Mouse (Mus musculus) liver, embryonic 16.5 days (tissue): ENCODE results near the gene Extl1. TPM values are rescaled to one million over a fixed set of nuclear protein-coding genes. Genes with fewer than 3 reads are reported as not detected.

Source experiments
- ATAC-seq: fragments of 200-750 bp; cut with Nextera tagmentation; 2 replicates; pipeline ENCODE4 v1.8.0; 2017; ENCODE audit warnings: low read depth, mild to moderate bottlenecking, moderate number of reproducible peaks, moderate library complexity
- H3K27ac ChIP-seq: fragments of 300-500 bp; sonication (generic); 2 replicates; pipeline ENCODE4 v1.5.1; 2014; ENCODE audit warnings: mild to moderate bottlenecking, low read length
- H3K27me3 ChIP-seq: fragments of 300-500 bp; sonication (generic); 2 replicates; pipeline ENCODE4 v1.6.1; 2014; ENCODE audit warnings: low read depth, low read length, mixed read lengths; ENCODE audit not compliant: control insufficient read depth, insufficient read depth
- H3K36me3 ChIP-seq: fragments of 300-500 bp; sonication (generic); 2 replicates; pipeline ENCODE4 v1.6.1; 2014; ENCODE audit warnings: mild to moderate bottlenecking; ENCODE audit not compliant: control insufficient read depth, insufficient read depth
- H3K4me1 ChIP-seq: fragments of 300-500 bp; sonication (generic); 2 replicates; pipeline ENCODE4 v1.6.1; 2014; ENCODE audit warnings: low read depth, low read length, mixed read lengths; ENCODE audit not compliant: control insufficient read depth
- H3K4me2 ChIP-seq: fragments of 300-500 bp; sonication (generic); 2 replicates; pipeline ENCODE4 v1.6.1; 2014; ENCODE audit warnings: low read depth, low read length, mixed read lengths
- H3K4me3 ChIP-seq: fragments of 300-500 bp; sonication (generic); 2 replicates; pipeline ENCODE4 v1.5.1; 2014; ENCODE audit warnings: low read depth, mild to moderate bottlenecking, low read length
- H3K9ac ChIP-seq: fragments of 300-500 bp; sonication (generic); 2 replicates; pipeline ENCODE4 v1.6.1; 2014; ENCODE audit warnings: low read depth, low read length
- H3K9me3 ChIP-seq: fragments of 300-500 bp; sonication (generic); replicated peaks from 2 replicates; pipeline ENCODE4 v1.6.1; 2016; ENCODE audit warnings: low read length; ENCODE audit not compliant: control insufficient read depth
- WGBS: fragments of 180-500 bp; shearing (Covaris S2); extraction: QIAGEN DNeasy Blood & Tissue Kit; methylation state at CpG from one replicate; pipeline ENCODE4 v1.1.7; 2014; ENCODE audit not compliant: insufficient replicate concordance; 5-methylcytosine and 5-hydroxymethylcytosine counted together
- polyA plus RNA-seq: library from polyadenylated mRNA; unstranded; fragments of >200 nt; fragmentation: Nextera tagmentation; extraction: Ambion mirVana; gene quantifications from 2 replicates; pipeline ENCODE4 v1.2.1, GENCODE M21; 2015

Gene Extl1
- polyA plus RNA-seq, 1 experiment from 2014 or later: 0.25 TPM

DNA sequence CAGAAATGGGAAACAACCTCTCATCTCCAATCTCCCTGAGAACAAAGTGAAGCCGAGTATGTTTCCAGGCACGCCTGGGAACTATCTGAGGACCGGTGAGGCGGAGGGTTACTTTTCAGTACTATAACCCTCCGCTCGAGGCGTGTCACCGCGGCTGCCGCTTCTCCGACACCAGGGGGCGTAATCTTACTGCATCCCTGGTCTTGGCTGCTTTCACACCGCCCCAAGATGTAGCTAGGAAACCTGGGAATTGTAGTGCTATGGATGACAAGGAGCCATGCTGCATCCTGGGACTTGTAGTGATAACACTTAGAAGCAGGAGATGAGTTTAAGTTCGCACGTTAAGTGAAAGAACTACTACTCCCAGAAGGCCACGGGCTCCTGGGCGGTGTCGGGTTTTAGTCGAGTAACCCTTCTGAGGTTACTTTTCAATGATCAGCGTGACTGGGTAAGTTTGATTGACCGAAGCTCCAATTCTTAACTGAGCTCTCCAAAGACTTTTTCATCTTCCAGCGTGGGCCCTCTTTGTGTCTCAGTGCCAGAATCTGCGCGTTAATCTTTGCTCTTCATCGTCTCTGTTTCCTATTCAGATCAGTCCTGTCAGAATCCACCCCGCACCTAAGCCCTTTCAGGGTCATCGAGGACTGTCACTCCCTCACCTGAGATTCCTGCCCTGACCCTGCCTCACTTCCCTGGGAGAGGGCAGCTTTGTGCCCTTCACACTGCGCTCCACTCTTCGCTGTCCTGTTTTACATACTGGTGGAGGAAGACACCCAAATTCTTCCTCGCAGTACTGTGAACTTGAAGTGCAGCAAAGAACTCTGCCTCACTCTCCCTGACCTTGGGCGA lies 12.6 kb upstream of the Extl1 start, which contains the start of gene Pafah2:
Gene Pafah2 (plus strand): TSS at position 344 of the 849 bp plus-strand sequence.
- Histone ChIP-seq H3K4me3 (peak within 1 kb of the TSS; percentile 61), H3K9me3 (no peaks in the 10 kb centered on the region), H3K4me2 (peak within 1 kb of the TSS; percentile 62), H3K27ac (peak within 1 kb of the TSS; percentile 54), H3K36me3 (no peaks in the 10 kb centered on the region), H3K9ac (peak within 1 kb of the TSS; percentile 23), H3K27me3 (no peaks in the 10 kb centered on the region), H3K4me1 (peaks cover 17% of the 10 kb centered on the region)
- peak; percentile 98 for ATAC-seq
- WGBS: 1% methylated on average over 31 of the region's 31 CpGs

DNA sequence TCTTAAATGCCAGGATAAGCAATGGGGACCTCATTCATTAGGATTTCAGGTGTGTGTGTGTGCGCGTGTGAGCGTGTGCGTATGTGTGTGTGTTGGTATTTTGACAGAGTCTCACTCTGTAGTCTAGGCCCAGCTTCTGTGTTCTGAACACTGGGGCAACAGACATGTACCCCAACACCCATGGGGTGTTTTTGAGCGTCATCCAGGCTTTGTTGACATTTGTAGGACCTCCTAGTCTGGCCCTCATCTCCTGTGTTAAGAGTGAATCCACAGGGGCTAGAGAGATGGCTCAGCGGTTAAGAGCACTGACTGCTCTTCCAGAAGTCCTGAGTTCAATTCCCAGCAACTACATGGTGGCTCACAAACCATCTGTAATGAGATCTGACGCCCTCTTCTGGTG lies 11.5 kb upstream of the Extl1 start:
- Histone ChIP-seq H3K36me3 (no peaks in the 10 kb centered on the region), H3K9ac (no peak overlapping the region), H3K4me2 (no peak overlapping the region), H3K27me3 (no peaks in the 10 kb centered on the region), H3K27ac (no peak overlapping the region), H3K4me3 (no peak overlapping the region), H3K9me3 (no peaks in the 10 kb centered on the region), H3K4me1 (peaks cover 9% of the 10 kb centered on the region)
- no peak for ATAC-seq
- 73% methylated on average over 7 of the region's 7 CpGs for WGBS

DNA sequence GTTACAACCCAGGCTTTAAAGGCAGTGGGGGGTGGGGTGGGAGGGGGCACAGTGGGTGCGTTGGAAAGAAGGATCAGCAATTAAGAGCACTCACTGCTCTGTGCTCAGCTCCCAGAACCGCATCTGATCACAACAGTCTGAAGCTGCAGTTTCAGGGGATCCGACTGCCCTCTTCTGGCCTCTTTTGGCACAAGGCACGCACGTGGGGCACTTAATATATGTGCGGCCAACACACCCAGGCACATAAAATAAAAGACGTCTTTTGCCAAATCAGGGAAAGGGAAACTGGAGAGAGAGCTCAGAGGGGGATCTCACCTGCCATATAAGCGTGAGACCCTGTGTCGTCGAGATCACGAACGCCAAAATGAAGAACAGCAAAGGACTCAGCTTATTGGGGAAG lies 9.4 kb upstream of the Extl1 start:
- H3K4me3 ChIP-seq: no peak overlapping the region
- ATAC-seq: no peak
- H3K27ac ChIP-seq: no peak overlapping the region
- no peaks in the 10 kb centered on the region for H3K9me3 ChIP-seq
- 19% methylated on average over 12 of the region's 12 CpGs for WGBS
- H3K9ac ChIP-seq: no peak overlapping the region
- H3K36me3 ChIP-seq: no peaks in the 10 kb centered on the region
- no peaks in the 10 kb centered on the region for H3K27me3 ChIP-seq
- H3K4me2 ChIP-seq: no peak overlapping the region
- peaks cover 7% of the 10 kb centered on the region; the same call in 1 of the 2 replicates for H3K4me1 ChIP-seq

DNA sequence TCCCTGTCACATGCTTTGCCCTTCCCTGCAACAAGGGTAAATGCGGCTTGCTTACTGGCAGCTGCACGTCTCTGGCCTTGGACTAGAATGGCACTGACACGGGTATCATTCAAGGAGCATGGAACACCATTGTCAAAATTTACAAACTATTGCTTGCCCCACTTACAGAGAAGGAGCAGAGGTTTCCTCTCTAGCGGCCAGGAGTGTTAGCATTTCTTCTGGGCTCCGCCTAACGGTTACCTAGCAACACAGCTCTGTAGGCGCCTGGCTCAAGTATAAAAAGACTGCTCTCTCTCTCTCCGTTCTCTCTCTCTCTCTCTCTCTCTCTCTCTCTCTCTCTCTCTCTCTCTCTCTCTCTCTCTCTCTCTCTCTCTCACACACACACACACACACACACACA lies 8.9 kb upstream of the Extl1 start:
- Histone ChIP-seq H3K4me1 (peaks cover 7% of the 10 kb centered on the region; the same call in 1 of the 2 replicates), H3K9ac (no peak overlapping the region), H3K4me2 (no peak overlapping the region), H3K9me3 (no peaks in the 10 kb centered on the region), H3K27me3 (no peaks in the 10 kb centered on the region), H3K4me3 (no peak overlapping the region), H3K36me3 (no peaks in the 10 kb centered on the region), H3K27ac (no peak overlapping the region)
- no peak for ATAC-seq
- WGBS: 29% methylated on average over 8 of the region's 8 CpGs

DNA sequence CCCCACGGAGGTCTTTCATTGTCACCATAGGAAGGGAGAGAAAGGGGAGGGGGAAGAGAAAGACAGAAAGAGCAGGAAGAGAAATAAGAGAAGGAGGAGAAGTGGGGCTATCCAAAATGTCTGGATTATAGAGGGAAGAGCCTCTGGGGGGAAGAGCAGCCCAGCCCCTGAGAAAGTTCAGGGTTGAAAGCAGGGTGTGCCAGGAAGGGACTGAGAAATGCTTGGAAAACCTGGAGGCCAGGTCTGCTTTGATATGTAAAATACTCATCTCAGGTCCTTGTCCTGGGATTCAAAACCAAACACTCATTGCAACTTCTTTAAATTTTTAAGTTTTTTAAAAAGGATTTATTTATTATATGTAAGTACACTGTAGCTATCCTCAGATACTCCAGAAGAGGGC lies 8.0 kb upstream of the Extl1 start:
- no peaks in the 10 kb centered on the region for H3K36me3 ChIP-seq
- no peak for ATAC-seq
- WGBS: 75% methylated on average over 1 of the region's 1 CpGs
- H3K9me3 ChIP-seq: no peaks in the 10 kb centered on the region
- no peaks in the 10 kb centered on the region for H3K27me3 ChIP-seq
- no peak overlapping the region for H3K4me3 ChIP-seq
- H3K4me2 ChIP-seq: no peak overlapping the region
- no peak overlapping the region for H3K9ac ChIP-seq
- no peak overlapping the region for H3K27ac ChIP-seq
- peaks cover 4% of the 10 kb centered on the region; the same call in 1 of the 2 replicates for H3K4me1 ChIP-seq

DNA sequence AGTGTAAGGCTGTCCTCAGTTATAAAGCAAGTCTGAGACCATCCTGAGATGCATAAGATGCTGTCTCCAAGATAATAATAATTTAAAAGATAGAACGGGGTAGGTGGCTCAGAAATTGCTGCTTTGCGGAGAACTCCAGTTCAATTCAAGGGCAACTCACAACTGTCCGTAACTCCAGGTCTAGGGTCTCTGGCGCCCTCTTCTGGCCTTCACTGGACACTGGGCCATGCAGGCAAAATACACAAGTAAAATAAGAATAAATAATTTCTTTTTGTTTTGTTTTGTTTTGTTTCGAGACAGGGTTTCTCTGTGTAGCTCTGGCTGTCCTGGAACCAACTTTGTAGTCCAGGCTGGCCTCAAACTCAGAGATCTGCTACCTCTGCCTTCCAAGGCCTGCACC lies 4.7 kb upstream of the Extl1 start:
- no peak for ATAC-seq
- Histone ChIP-seq H3K36me3 (no peaks in the 10 kb centered on the region), H3K4me1 (no peaks in the 10 kb centered on the region), H3K27me3 (no peaks in the 10 kb centered on the region), H3K4me2 (no peak overlapping the region), H3K9ac (no peak overlapping the region), H3K4me3 (no peak overlapping the region), H3K9me3 (no peaks in the 10 kb centered on the region), H3K27ac (no peak overlapping the region)
- 12% methylated on average over 5 of the region's 5 CpGs for WGBS

DNA sequence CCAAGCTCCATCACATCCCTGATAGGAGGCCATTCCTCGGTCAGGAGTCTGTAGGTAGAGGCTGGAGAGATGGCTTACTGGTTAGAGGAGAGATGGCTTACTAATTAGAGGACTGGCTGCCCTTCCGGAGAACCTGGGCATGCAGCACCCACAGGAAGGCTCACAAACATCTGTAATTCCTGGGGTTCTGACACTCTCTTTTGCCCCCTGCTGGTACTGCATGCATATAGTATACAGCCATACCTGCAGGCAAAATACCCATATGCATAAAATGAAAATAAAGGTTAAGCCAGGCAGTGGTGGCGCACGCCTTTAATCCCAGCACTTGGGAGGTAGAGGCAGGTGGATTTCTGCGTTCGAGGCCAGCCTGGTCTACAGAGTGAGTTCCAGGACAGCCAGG lies 3.6 kb upstream of the Extl1 start:
- Histone ChIP-seq H3K4me2 (no peak overlapping the region), H3K27ac (no peak overlapping the region), H3K27me3 (no peaks in the 10 kb centered on the region), H3K4me3 (no peak overlapping the region), H3K9ac (no peak overlapping the region), H3K9me3 (no peaks in the 10 kb centered on the region), H3K4me1 (no peaks in the 10 kb centered on the region), H3K36me3 (no peaks in the 10 kb centered on the region)
- ATAC-seq: no peak
- WGBS: 55% methylated on average over 6 of the region's 6 CpGs

DNA sequence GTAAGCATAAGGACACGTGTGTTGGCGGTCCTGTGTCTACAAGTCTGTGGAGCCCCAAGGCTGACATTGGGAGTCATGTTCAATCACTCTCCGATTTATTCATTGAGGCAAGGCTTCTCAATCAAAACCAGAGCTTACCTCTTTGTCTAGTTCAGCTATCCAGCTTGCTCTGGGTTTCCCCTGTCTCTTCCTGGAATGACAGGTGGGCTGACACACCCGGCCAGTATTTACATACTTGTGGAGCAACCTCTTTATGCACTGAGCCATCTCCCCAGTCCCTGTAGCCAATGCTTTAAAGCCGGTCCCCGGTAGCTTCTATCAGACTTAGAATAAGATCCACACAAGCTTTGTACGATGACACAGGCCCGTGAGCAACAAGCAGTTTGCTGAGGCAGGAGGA lies 4.1 kb downstream of the Extl1 start:
- Histone ChIP-seq H3K4me3 (no peak overlapping the region), H3K4me2 (no peak overlapping the region), H3K9ac (no peak overlapping the region), H3K27ac (no peak overlapping the region), H3K27me3 (no peaks in the 10 kb centered on the region), H3K9me3 (no peaks in the 10 kb centered on the region), H3K4me1 (no peaks in the 10 kb centered on the region), H3K36me3 (no peaks in the 10 kb centered on the region)
- ATAC-seq: no peak
- WGBS: 65% methylated on average over 8 of the region's 8 CpGs

DNA sequence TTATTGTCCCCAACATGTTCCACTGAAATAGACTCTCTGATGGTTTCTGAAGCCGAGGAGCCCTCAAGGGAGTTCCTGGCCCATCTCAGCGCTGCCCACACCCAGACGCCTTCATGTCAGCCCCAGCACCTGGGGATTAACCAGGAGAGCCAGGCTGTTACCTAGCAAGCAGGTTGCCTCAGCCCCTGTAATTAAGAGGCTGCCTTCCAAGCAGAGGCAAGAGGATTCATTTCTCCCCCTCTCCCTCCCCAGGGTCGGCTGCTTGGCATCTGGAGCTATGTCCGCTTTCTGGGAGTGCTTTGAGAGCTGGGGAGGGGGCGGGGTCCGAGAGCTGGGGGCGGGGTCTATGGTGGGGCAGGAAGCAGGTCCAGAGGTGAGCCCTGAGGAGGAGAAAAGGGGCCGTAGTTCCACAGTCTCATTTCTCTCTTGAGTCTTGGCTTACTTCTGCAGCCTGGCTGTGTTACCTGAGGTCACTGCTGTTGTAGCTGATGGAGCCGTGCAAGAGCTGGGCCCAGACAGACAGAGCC lies 5.5 kb downstream of the Extl1 start:
- Histone ChIP-seq H3K9me3 (no peaks in the 10 kb centered on the region), H3K4me1 (no peaks in the 10 kb centered on the region), H3K36me3 (no peaks in the 10 kb centered on the region), H3K9ac (no peak overlapping the region), H3K4me3 (no peak overlapping the region), H3K27me3 (no peaks in the 10 kb centered on the region), H3K27ac (no peak overlapping the region), H3K4me2 (no peak overlapping the region)
- whole genome bisulfite sequencing: 44% methylated on average over 9 of the region's 10 CpGs
- ATAC-seq: no peak
